Mouse (Mus musculus) embryonic facial prominence, embryonic 11.5 days (tissue): ENCODE measurements around the gene Stox2. TPM values are rescaled to one million over a fixed set of nuclear protein-coding genes. Genes with fewer than 3 reads are reported as not detected.
"Not testable (repeated sequence)": the region's sequence is repeated elsewhere in the genome, so short reads cannot be mapped to it uniquely, and the experiment has no call there.

ENCODE experiments used
- ATAC-seq: fragments of 200-750 bp; cut with Nextera tagmentation; replicated peaks from 2 replicates; pipeline ENCODE4 v1.8.0; 2017; ENCODE audit warnings: low read depth; ENCODE audit not compliant: insufficient number of reproducible peaks, low FRiP score, low TSS enrichment
- DNase-seq: peaks from one replicate; pipeline ENCODE4 v3.0.0-alpha.2; 2015; ENCODE audit warnings: low spot score
- H3K27ac ChIP-seq: fragments of 300-500 bp; sonication (generic); replicated peaks from 2 replicates; pipeline ENCODE4 v1.5.1; 2014; ENCODE audit warnings: mild to moderate bottlenecking, low read depth, low read length, control low read depth
- H3K27me3 ChIP-seq: fragments of 300-500 bp; sonication (generic); 2 replicates; pipeline ENCODE4 v1.6.1; 2014; ENCODE audit warnings: mild to moderate bottlenecking, low read length, moderate library complexity, mixed read lengths; ENCODE audit not compliant: control insufficient read depth, insufficient read depth
- H3K36me3 ChIP-seq: fragments of 300-500 bp; sonication (generic); replicated peaks from 2 replicates; pipeline ENCODE4 v1.6.1; 2014; ENCODE audit warnings: low read depth, mild to moderate bottlenecking, low read length, moderate library complexity, mixed read lengths; ENCODE audit not compliant: control insufficient read depth, insufficient read depth
- H3K4me1 ChIP-seq: fragments of 300-500 bp; sonication (generic); 2 replicates; pipeline ENCODE4 v1.6.1; 2014; ENCODE audit warnings: low read length, mixed read lengths; ENCODE audit not compliant: control insufficient read depth, insufficient read depth
- H3K4me2 ChIP-seq: fragments of 300-500 bp; sonication (generic); 2 replicates; pipeline ENCODE4 v1.6.1; 2014; ENCODE audit warnings: low read depth, mild to moderate bottlenecking, control low read depth, low read length, moderate library complexity
- H3K4me3 ChIP-seq: fragments of 300-500 bp; sonication (generic); 2 replicates; pipeline ENCODE4 v1.5.1; 2014; ENCODE audit warnings: low read depth, low read length, control low read depth
- H3K9ac ChIP-seq: fragments of 300-500 bp; sonication (generic); replicated peaks from 2 replicates; pipeline ENCODE4 v1.6.1; 2014; ENCODE audit warnings: mild to moderate bottlenecking, control low read depth, low read length
- H3K9me3 ChIP-seq: fragments of 300-500 bp; sonication (generic); replicated peaks from 2 replicates; pipeline ENCODE4 v1.6.1; 2016; ENCODE audit warnings: mild to moderate bottlenecking, low read length, inconsistent platforms, mixed read lengths; ENCODE audit not compliant: control insufficient read depth
- WGBS: fragments of 180-500 bp; shearing (Covaris S2); extraction: QIAGEN DNeasy Blood & Tissue Kit; methylation state at CpG from one replicate; pipeline ENCODE4 v1.1.7; 2014; 5-methylcytosine and 5-hydroxymethylcytosine counted together
- polyA plus RNA-seq: library from polyadenylated mRNA; unstranded; fragments of >200 nt; fragmentation: Nextera tagmentation; extraction: Ambion mirVana; gene quantifications from 2 replicates; pipeline ENCODE4 v1.2.1, GENCODE M21; 2014

The Stox2 gene
- polyA plus RNA-seq, 1 experiment from 2014 or later, result 15.8 TPM

GRCm38 (mm10) chr8:47459216-47459749 is 13.1 kb upstream of the Stox2 start:
- Histone ChIP-seq H3K9ac (no peak overlapping the region), H3K4me2 (no peak overlapping the region), H3K27ac (no peak overlapping the region), H3K4me1 (no peaks in the 10 kb centered on the region), H3K27me3 (no peaks in the 10 kb centered on the region), H3K4me3 (no peak overlapping the region), H3K36me3 (no peaks in the 10 kb centered on the region), H3K9me3 (no peaks in the 10 kb centered on the region)
- no peak for DNase-seq
- WGBS, result 92% methylated on average over 6 of the region's 6 CpGs
- ATAC-seq, result no peak

DNA sequence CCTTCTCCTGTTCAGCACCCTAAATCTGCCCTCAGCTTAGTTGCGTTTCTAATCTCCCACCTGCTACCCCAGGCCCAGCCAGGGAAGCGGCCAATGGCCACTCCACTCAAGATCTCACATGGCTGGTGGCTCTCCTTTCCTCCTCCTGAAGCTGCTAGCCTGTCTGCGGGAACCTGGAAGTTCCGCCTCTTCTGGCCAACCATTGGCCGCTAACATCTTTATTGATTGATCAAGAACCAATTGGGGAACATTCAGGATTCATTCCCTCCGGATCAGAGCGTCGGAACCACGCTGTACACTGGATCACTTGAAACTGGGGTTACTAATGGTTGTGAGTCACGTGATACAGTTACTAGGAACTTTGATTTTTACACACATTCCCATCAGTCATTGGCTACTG is 12.4 kb upstream of the Stox2 start:
- 90% methylated on average over 10 of the region's 10 CpGs for WGBS

GRCm38 (mm10) chr8:47449211-47449610 is 3.0 kb upstream of the Stox2 start:
- not testable (repeated sequence) for H3K9me3 ChIP-seq, H3K9ac ChIP-seq, H3K4me1 ChIP-seq, H3K27ac ChIP-seq, DNase-seq, H3K4me2 ChIP-seq, ATAC-seq, H3K27me3 ChIP-seq, H3K36me3 ChIP-seq, H3K4me3 ChIP-seq
- WGBS, result 91% methylated on average over 2 of the region's 2 CpGs

More for the DNA sequence above, 12.4 kb upstream of the Stox2 start:
- H3K9ac ChIP-seq, result no peak overlapping the region
- no peak overlapping the region for H3K4me2 ChIP-seq
- H3K4me3 ChIP-seq, result no peak overlapping the region
- no peaks in the 10 kb centered on the region for H3K4me1 ChIP-seq
- no peak overlapping the region for H3K27ac ChIP-seq
- no peaks in the 10 kb centered on the region for H3K9me3 ChIP-seq
- ATAC-seq, result no peak
- H3K27me3 ChIP-seq, result no peaks in the 10 kb centered on the region
- DNase-seq, result no peak
- H3K36me3 ChIP-seq, result no peaks in the 10 kb centered on the region

GRCm38 (mm10) chr8:47439271-47439670 is 6.9 kb downstream of the Stox2 start:
- Histone ChIP-seq H3K9ac (no peak overlapping the region), H3K4me3 (no peak overlapping the region), H3K9me3 (no peaks in the 10 kb centered on the region), H3K4me2 (no peak overlapping the region), H3K4me1 (no peaks in the 10 kb centered on the region), H3K36me3 (no peaks in the 10 kb centered on the region), H3K27ac (no peak overlapping the region), H3K27me3 (no peaks in the 10 kb centered on the region)
- WGBS, result 58% methylated on average over 12 of the region's 12 CpGs
- DNase-seq, result no peak
- no peak for ATAC-seq

GRCm38 (mm10) chr8:47437976-47438375 is 8.2 kb downstream of the Stox2 start:
- DNase-seq (no peak), ATAC-seq (no peak)
- no peaks in the 10 kb centered on the region for H3K27me3 ChIP-seq
- H3K36me3 ChIP-seq, result no peaks in the 10 kb centered on the region
- H3K4me3 ChIP-seq, result no peak overlapping the region
- no peaks in the 10 kb centered on the region for H3K4me1 ChIP-seq
- H3K4me2 ChIP-seq, result no peak overlapping the region
- 75% methylated on average over 6 of the region's 6 CpGs for WGBS
- H3K9me3 ChIP-seq, result no peaks in the 10 kb centered on the region
- no peak overlapping the region for H3K9ac ChIP-seq
- no peak overlapping the region for H3K27ac ChIP-seq

DNA sequence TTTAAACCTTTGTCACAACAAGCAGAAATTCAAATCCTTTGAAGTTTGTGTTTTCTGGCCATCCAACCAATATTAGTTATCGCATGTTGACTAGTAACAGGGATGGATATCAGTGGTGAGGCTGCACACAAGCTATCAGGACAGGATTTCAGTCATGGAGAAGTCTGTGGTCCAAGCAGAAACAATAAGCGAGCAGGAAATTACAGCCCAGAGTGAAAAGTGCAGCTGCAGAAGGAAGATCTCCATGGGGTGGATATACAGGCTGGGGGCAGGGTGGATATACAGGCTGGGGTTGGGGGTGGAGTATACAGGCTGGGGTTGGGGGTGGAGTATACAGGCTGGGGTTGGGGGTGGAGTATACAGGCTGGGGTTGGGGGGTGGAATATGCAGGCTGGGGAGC is 10.3 kb downstream of the Stox2 start:
- WGBS, result 71% methylated on average over 2 of the region's 2 CpGs
- H3K9ac ChIP-seq, result no peak overlapping the region
- no peaks in the 10 kb centered on the region for H3K36me3 ChIP-seq
- no peaks in the 10 kb centered on the region for H3K9me3 ChIP-seq
- no peak overlapping the region for H3K4me2 ChIP-seq
- H3K4me1 ChIP-seq, result no peaks in the 10 kb centered on the region
- ATAC-seq (no peak), DNase-seq (no peak)
- no peaks in the 10 kb centered on the region for H3K27me3 ChIP-seq
- no peak overlapping the region for H3K27ac ChIP-seq
- no peak overlapping the region for H3K4me3 ChIP-seq

DNA sequence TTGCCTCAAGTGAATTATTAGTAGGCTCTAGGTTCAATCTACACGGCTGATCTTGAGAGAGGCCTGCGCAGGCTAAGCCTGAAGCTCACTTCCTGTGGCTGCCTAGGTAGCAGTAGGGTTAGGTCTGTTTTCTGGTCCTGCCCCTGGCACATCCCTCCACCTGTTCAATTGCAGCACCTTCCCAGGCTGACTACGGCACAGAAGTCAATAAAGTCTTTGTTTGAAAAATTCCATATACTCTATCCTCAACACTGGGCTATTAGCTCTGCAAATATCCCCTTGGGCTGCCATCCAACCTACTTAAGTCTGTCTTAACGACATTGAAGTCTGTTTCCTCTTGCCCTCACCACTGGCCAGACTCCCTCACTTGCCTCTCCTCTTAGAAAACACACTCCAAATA is 10.8 kb downstream of the Stox2 start:
- ATAC-seq (no peak), DNase-seq (no peak)
- H3K36me3 ChIP-seq, result no peaks in the 10 kb centered on the region
- no peak overlapping the region for H3K4me2 ChIP-seq
- no peaks in the 10 kb centered on the region for H3K27me3 ChIP-seq
- no peaks in the 10 kb centered on the region for H3K4me1 ChIP-seq
- no peak overlapping the region for H3K9ac ChIP-seq
- no peak overlapping the region for H3K4me3 ChIP-seq
- no peaks in the 10 kb centered on the region for H3K9me3 ChIP-seq
- WGBS, result 64% methylated on average over 4 of the region's 4 CpGs
- H3K27ac ChIP-seq, result no peak overlapping the region

GRCm38 (mm10) chr8:47431263-47431662 is 14.9 kb downstream of the Stox2 start:
- DNase-seq, result no peak
- Histone ChIP-seq H3K9me3 (no peaks in the 10 kb centered on the region), H3K36me3 (no peaks in the 10 kb centered on the region), H3K4me2 (no peak overlapping the region), H3K27me3 (no peaks in the 10 kb centered on the region), H3K4me1 (no peaks in the 10 kb centered on the region), H3K9ac (no peak overlapping the region), H3K27ac (no peak overlapping the region), H3K4me3 (no peak overlapping the region)
- ATAC-seq, result no peak
- 56% methylated on average over 4 of the region's 4 CpGs for WGBS
